Mouse (Mus musculus) cerebellum, postnatal 25 days (tissue): ENCODE results near the gene Sval1.

Experiments
- DNase-seq, 2 experiments: peaks; one replicate each; pipeline ENCODE4 v3.0.0; 2021; ENCODE audit warnings: mixed read lengths in 2 of 2

Gene Sval1

GRCm38 (mm10) chr6:41951330-41951729, at the start of gene Sval1:
Gene Sval1 (plus strand): TSS chr6:41951630.
- DNase-seq, result no peak

GRCm38 (mm10) chr6:41911625-41912024, 39.8 kb upstream of the Sval1 start:
- peak in 1 of 2 experiments; percentile 2 for DNase-seq

DNA sequence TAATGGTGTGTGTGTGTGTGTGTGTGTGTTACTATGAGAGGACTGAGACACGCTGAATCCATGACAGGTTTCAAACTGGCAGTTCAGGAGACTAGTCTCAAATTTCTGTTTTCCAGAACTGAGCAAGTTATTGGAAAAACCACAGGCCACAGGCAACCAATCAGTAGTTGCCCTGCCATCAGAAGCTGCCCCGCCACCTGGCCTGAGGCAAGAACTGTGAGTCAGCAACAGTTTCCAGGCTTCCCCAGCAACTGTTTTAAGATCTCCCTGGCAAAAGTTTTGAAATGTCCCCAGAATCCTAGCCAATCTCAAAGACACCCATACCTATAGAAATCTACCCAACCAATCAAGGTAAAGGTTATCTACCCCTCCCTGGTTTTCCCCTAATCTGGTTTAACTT, 36.5 kb upstream of the Sval1 start:
- DNase-seq, result no peak

GRCm38 (mm10) chr6:41967840-41968239, 16.4 kb downstream of the Sval1 start, which contains the start of gene Sval3:
Gene Sval3 (plus strand): TSS chr6:41968140.
- no peak for DNase-seq
